Mouse (Mus musculus) heart, embryonic 14.5 days (tissue): Measurements from ENCODE around the gene Dhrs9. TPM values are rescaled to one million over a fixed set of nuclear protein-coding genes. Genes with fewer than 3 reads are reported as not detected.

Experiments used
- ATAC-seq: fragments of 200-750 bp; cut with Nextera tagmentation; 2 replicates; pipeline ENCODE4 v1.8.0; 2017; ENCODE audit warnings: low read depth, moderate TSS enrichment; ENCODE audit not compliant: insufficient number of reproducible peaks, insufficient read depth, low FRiP score
- H3K27ac ChIP-seq, 2 experiments: fragments of 200-500 bp in 1 of 2; fragments of 300-500 bp in 1 of 2; sonication (generic) in 1 of 2; replicated peaks in 1 of 2; 2 replicates each; pipeline ENCODE4 v1.5.1; 2012 to 2014; ENCODE audit warnings: low read depth in 2 of 2, low read length in 2 of 2, control low read depth in 1 of 2, mild to moderate bottlenecking in 1 of 2, mixed read lengths in 1 of 2; ENCODE audit not compliant: control insufficient read depth in 1 of 2, insufficient read depth in 1 of 2
- H3K27me3 ChIP-seq: fragments of 300-500 bp; sonication (generic); 2 replicates; pipeline ENCODE4 v1.6.1; 2014; ENCODE audit warnings: mild to moderate bottlenecking, low read length, control low read depth; ENCODE audit not compliant: control insufficient read depth, insufficient read depth
- H3K36me3 ChIP-seq: fragments of 300-500 bp; sonication (generic); 2 replicates; pipeline ENCODE4 v1.6.1; 2014; ENCODE audit warnings: mild to moderate bottlenecking, control low read depth, low read length, mixed read lengths; ENCODE audit not compliant: control insufficient read depth, insufficient read depth
- H3K4me1 ChIP-seq, 2 experiments: fragments of 200-500 bp in 1 of 2; fragments of 300-500 bp in 1 of 2; sonication (generic) in 1 of 2; 2 replicates each; pipeline ENCODE4 v1.6.1; 2012 to 2014; ENCODE audit warnings: low read length in 2 of 2, control low read depth in 1 of 2, mixed read lengths in 1 of 2; ENCODE audit not compliant: control insufficient read depth in 2 of 2, insufficient read depth in 2 of 2
- H3K4me2 ChIP-seq: fragments of 300-500 bp; sonication (generic); 2 replicates; pipeline ENCODE4 v1.6.1; 2014; ENCODE audit warnings: mild to moderate bottlenecking, low read length
- H3K4me3 ChIP-seq, 2 experiments: fragments of 200-500 bp in 1 of 2; fragments of 300-500 bp in 1 of 2; sonication (generic) in 1 of 2; 2 replicates each; pipeline ENCODE4 v1.5.1; 2012 to 2014; ENCODE audit warnings: low read length in 2 of 2, mild to moderate bottlenecking in 2 of 2, control low read depth in 1 of 2, low read depth in 1 of 2, moderate library complexity in 1 of 2; ENCODE audit not compliant: control insufficient read depth in 1 of 2, insufficient read depth in 1 of 2
- H3K9ac ChIP-seq: fragments of 300-500 bp; sonication (generic); 2 replicates; pipeline ENCODE4 v1.6.1; 2014; ENCODE audit warnings: mild to moderate bottlenecking, low read length
- H3K9me3 ChIP-seq: fragments of 300-500 bp; sonication (generic); 2 replicates; pipeline ENCODE4 v1.6.1; 2016; ENCODE audit warnings: low read length, control low read depth; ENCODE audit not compliant: control insufficient read depth
- WGBS: fragments of 180-500 bp; shearing (Covaris S2); extraction: QIAGEN DNeasy Blood & Tissue Kit; methylation state at CpG from one replicate; pipeline ENCODE4 v1.1.7; 2014; 5-methylcytosine and 5-hydroxymethylcytosine counted together
- polyA plus RNA-seq: library from polyadenylated mRNA; unstranded; fragments of >200 nt; fragmentation: Nextera tagmentation; extraction: Ambion mirVana; gene quantifications from 2 replicates; pipeline ENCODE4 v1.2.1, GENCODE M21; 2014

Dhrs9 gene
- polyA plus RNA-seq, 1 experiment from 2014 or later: not detected

GRCm38 (mm10) chr2:69424829-69425228 is 44.6 kb downstream of the Dhrs9 start:
- Histone ChIP-seq H3K27me3 (no peaks in the 10 kb centered on the region), H3K36me3 (no peaks in the 10 kb centered on the region), H3K9ac (no peak overlapping the region), H3K4me3 (no peak overlapping the region), H3K27ac (no peak overlapping the region), H3K4me1 (no peaks in the 10 kb centered on the region), H3K9me3 (no peaks in the 10 kb centered on the region), H3K4me2 (no peak overlapping the region)
- no peak for ATAC-seq
- 67% methylated on average over 5 of the region's 5 CpGs for WGBS

GRCm38 (mm10) chr2:69426081-69426480 is 45.8 kb downstream of the Dhrs9 start:
- Histone ChIP-seq H3K4me1 (no peaks in the 10 kb centered on the region), H3K27me3 (no peaks in the 10 kb centered on the region), H3K9me3 (no peaks in the 10 kb centered on the region), H3K27ac (no peak overlapping the region), H3K4me3 (no peak overlapping the region), H3K9ac (no peak overlapping the region), H3K36me3 (no peaks in the 10 kb centered on the region), H3K4me2 (no peak overlapping the region)
- 76% methylated on average over 1 of the region's 1 CpGs for WGBS
- no peak for ATAC-seq

GRCm38 (mm10) chr2:69427141-69427540 is 46.9 kb downstream of the Dhrs9 start:
- no peak for ATAC-seq
- WGBS: 80% methylated on average over 10 of the region's 10 CpGs
- H3K9me3 ChIP-seq: no peaks in the 10 kb centered on the region

GRCm38 (mm10) chr2:69428116-69428515 is 47.9 kb downstream of the Dhrs9 start:
- Histone ChIP-seq H3K4me3 (no peak overlapping the region), H3K4me1 (no peaks in the 10 kb centered on the region), H3K27ac (no peak overlapping the region), H3K36me3 (no peaks in the 10 kb centered on the region), H3K9me3 (no peaks in the 10 kb centered on the region), H3K4me2 (no peak overlapping the region), H3K9ac (no peak overlapping the region), H3K27me3 (no peaks in the 10 kb centered on the region)
- no peak for ATAC-seq
- 38% methylated on average over 3 of the region's 3 CpGs for WGBS

More at GRCm38 (mm10) chr2:69427141-69427540, 46.9 kb downstream of the Dhrs9 start:
- Histone ChIP-seq H3K36me3 (no peaks in the 10 kb centered on the region), H3K4me3 (no peak overlapping the region), H3K4me2 (no peak overlapping the region), H3K27me3 (no peaks in the 10 kb centered on the region), H3K27ac (no peak overlapping the region), H3K4me1 (no peaks in the 10 kb centered on the region), H3K9ac (no peak overlapping the region)

GRCm38 (mm10) chr2:69441656-69442055 is 61.4 kb downstream of the Dhrs9 start:
- Histone ChIP-seq H3K9me3 (no peaks in the 10 kb centered on the region), H3K4me2 (no peak overlapping the region), H3K27me3 (no peaks in the 10 kb centered on the region), H3K4me1 (no peaks in the 10 kb centered on the region), H3K4me3 (no peak overlapping the region), H3K9ac (no peak overlapping the region), H3K36me3 (no peaks in the 10 kb centered on the region), H3K27ac (no peak overlapping the region)
- 14% methylated on average over 3 of the region's 3 CpGs for WGBS
- ATAC-seq: no peak

GRCm38 (mm10) chr2:69445896-69446472 is 65.7 kb downstream of the Dhrs9 start:
- Histone ChIP-seq H3K27me3 (no peaks in the 10 kb centered on the region), H3K9ac (no peak overlapping the region), H3K9me3 (no peaks in the 10 kb centered on the region), H3K4me1 (no peaks in the 10 kb centered on the region), H3K27ac (no peak overlapping the region), H3K36me3 (no peaks in the 10 kb centered on the region), H3K4me3 (no peak overlapping the region), H3K4me2 (no peak overlapping the region)
- no peak for ATAC-seq
- 55% methylated on average over 4 of the region's 4 CpGs for WGBS

GRCm38 (mm10) chr2:69448581-69448980 is 68.3 kb downstream of the Dhrs9 start:
- Histone ChIP-seq H3K36me3 (no peaks in the 10 kb centered on the region), H3K4me1 (no peaks in the 10 kb centered on the region), H3K9ac (no peak overlapping the region), H3K9me3 (no peaks in the 10 kb centered on the region), H3K4me2 (no peak overlapping the region), H3K27me3 (no peaks in the 10 kb centered on the region), H3K4me3 (no peak overlapping the region), H3K27ac (no peak overlapping the region)
- WGBS: 78% methylated on average over 4 of the region's 4 CpGs
- no peak for ATAC-seq

GRCm38 (mm10) chr2:69451128-69451527 is 70.9 kb downstream of the Dhrs9 start:
- Histone ChIP-seq H3K27ac (no peak overlapping the region), H3K4me2 (no peak overlapping the region)

More at GRCm38 (mm10) chr2:69451128-69451527, 70.9 kb downstream of the Dhrs9 start:
- no peaks in the 10 kb centered on the region for H3K4me1 ChIP-seq
- no peak for ATAC-seq
- H3K36me3 ChIP-seq: no peaks in the 10 kb centered on the region
- no peaks in the 10 kb centered on the region for H3K27me3 ChIP-seq
- H3K4me3 ChIP-seq: no peak overlapping the region
- H3K9me3 ChIP-seq: no peaks in the 10 kb centered on the region
- 82% methylated on average over 5 of the region's 5 CpGs for WGBS
- H3K9ac ChIP-seq: no peak overlapping the region
